Mouse (Mus musculus) frontal cortex, adult 2 months (tissue): ENCODE data around the gene Camk2d. TPM values are rescaled to one million over a fixed set of nuclear protein-coding genes. Genes with fewer than 3 reads are reported as not detected.
A peak's percentile ranks its signal among the peaks of the same experiment; 100 is the strongest.

ENCODE experiments used
- DNase-seq, 2 experiments: peaks; one replicate each; pipeline ENCODE4 v3.0.0; 2022; ENCODE audit warnings: low spot score in 1 of 2; ENCODE audit errors: extremely low spot score in 1 of 2
- polyA plus RNA-seq: library from polyadenylated mRNA; depleted of rRNA; stranded (reverse); fragments of >200 nt; gene quantifications from 2 replicates; pipeline ENCODE4 v1.2.3, GENCODE M21; 2012

The Camk2d gene
- polyA plus RNA-seq, 1 experiment = 142 TPM

DNA sequence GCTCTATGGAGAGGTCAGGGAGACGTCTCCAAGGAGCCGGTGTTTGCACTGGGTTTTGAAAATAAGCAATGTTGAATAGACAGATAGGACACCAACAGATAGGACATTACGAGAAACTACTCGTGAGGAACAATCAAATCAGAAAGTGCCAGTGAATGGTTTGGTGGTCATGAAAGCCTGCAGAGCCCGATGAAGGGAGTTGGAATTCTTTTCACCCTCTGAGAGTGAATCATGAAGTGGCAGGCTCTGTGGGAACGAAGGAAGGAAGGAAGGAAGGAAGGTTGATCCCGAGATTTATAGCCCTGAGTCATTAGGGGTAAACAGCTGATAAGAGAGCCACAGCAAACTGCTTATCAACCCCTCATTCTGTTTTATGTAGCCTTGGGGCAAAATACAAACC, 15.5 kb downstream of the Camk2d start:
- DNase-seq = no peak

DNA sequence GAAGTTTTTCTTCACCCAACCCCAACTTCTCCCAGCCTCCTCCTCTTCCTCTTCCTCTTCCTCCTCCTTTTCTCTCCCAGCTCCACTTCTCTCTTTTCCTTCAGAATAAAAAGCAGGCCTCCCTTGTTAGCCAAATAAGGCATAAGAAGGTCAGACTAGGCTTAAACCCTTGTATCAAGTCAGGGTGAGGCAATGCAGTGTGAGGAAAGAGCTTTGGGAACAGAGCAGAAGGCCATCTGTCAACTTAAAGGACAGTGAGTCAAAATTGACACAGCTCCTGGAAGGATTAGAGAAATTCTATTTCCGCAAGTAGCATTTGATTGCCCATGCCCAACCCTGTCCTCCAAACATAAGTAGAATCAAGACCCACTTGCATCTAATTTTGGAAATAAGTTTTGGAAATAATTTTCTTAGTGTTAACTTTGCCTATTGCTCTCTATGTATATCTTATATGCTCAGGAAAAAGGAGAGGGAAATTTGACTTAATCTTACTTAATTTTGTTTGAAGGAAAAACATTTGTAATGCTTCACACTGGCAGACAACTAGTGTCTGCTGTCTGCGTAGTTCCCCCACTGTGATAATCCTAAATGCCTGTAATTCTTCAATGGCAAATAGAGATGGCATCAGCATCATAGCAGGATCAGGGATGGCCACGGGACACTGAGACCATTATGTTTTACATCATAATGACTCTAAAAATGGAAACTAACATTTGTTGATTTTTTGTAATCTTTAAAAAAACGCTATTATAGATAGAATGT, 16.8 kb downstream of the Camk2d start:
- no peak for DNase-seq

DNA sequence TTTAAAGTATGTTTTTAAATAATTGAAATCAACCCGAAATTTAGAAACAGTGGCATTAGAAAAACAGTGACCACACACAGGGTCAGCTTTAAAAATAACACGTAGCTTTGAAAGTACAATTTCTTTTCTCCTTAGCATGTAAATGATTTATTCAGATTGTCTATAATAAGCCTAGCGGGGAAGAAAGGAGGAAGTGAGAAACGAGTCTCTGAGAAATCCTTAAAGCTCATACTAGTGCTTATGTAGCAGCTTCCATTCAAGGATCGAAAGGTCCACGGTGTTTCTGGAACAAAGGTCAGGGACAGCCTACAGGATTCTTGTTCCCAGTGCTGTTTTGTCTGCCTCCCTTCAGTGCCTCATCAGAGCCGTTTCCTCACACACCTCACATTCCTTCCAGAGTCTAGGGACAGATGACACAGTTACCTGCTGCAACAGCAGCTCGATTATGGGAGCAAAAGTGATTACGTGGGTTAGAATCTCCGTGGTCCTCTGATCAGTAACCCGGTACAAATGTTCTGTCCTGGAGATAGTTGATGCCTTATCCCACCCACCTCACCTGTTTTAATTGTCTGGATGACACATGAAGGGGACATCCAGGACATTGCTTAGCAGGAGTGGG, 17.5 kb downstream of the Camk2d start:
- no peak for DNase-seq

DNA sequence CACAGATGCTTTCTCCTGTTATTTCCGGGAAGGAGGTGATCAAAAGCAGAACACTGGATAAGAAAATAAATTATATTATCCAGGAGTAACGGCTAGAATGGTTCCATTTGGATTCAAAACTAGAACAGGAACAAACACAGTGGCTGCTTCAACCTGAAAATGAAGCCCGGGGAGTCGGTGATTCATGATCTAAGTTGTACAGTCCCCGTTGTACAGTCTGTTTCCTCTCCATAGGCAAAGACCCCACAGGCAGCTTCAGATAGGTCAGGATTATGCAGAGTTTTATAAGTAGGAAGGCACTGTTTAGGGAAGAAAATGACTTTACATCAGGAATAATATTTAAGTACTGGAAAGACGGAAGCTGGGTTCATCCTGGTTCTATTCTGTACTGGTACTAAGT, 19.2 kb downstream of the Camk2d start:
- no peak for DNase-seq

DNA sequence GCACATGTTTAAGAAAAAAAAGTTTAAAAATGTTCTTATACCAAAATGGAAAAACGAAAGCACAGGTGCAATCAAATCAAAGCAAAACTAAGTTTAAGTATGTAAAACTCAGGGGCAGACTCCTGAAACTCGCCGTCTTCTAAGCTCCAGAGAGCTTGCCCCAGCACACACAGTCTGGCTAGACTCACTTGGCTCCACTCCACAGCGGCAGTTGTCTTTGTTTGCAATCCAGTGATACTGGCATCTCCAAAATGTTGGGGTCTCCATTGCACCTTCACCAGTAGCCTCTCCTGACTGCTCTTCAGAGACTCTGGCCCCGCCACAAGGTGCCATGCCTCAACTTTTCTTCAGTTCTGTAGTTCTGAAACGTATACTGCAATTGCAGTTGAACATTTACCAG, 24.1 kb downstream of the Camk2d start:
- no peak for DNase-seq

DNA sequence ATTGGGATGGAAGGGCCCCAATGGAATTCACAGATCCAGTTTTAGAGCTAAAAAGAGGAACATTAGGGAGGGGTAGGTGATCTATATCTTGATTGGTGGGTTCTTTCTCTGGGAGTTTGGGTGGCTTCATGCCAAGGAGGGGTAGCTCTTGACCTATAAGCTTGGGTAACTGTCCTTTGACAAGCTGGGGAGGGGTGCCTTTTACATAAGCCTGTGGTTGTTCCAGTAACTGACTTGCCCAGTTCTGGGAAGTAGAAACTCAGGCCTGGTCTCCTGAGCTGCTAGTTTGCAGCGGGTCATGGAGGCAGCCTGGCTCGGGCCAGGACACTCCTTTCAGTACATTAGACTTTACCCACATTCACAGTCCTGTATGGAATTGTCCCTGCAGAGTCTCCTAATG, 26.4 kb downstream of the Camk2d start:
- no peak for DNase-seq

DNA sequence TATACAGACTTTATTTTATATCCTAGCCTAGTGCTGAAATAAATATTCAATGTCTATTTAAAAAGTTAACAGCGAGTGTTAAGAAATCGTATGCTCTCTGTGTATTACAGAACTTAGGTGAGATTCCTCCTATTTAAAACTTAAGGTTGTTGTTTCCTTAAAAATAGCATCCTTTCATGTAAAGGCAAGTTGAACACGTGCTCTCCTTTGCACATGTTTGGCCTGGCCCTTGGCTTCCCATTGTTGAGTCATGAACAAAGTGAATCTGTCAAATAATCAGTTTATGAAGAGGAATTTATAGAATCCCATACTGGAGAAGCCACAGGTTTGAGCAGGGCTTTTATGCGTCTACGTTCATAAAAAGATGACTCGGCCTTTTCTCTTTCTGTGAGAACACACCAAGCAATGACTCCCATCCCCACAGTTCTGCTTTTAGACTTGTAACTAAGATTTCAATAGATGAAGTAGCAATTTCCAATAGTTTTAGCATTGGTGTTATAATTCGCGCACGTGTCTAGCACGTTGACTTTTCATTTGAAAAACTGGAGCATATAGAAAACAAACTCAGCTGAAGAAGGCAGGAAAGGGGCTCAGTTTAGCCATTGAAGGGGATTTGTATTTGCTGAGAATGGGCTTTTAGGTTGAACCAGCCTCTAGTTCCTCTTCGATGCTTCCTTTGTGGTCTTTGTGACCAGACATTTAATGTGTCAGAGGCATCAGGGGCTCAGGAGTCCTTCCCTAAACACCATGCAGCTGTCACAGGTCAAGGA, 29.1 kb downstream of the Camk2d start:
- no peak for DNase-seq

DNA sequence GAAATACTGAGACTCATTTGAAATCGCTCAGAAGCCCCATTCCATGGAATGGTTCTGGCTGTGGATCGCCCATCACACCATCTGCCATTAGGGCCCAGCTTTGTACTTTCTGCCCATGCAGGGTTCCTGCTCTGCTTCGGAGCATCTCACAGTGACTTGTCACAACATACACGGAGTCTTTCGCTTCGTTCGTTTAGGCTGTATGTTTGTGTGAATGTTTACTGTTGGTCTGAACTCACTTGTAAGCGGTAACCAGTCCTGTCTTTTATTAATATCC, 29.6 kb downstream of the Camk2d start:
- no peak for DNase-seq

DNA sequence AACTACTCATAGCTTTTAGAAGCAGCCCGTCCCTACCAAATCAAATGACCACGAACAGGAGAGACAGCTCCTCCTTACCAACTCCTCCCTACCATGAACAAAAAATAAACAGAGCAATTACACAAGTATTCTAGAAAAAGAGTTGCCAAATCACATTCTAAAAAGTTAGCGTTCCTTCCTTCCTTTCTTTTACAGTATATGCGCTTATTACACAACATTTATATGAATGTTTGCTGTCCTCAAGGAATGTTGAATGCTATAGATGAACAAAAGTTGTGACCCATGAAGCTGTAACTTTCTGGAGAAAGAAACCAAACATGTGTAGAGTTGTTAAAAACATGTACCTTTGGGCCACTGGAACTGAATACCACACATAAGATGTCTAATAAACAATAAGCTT, 31.9 kb downstream of the Camk2d start:
- DNase-seq = no peak

DNA sequence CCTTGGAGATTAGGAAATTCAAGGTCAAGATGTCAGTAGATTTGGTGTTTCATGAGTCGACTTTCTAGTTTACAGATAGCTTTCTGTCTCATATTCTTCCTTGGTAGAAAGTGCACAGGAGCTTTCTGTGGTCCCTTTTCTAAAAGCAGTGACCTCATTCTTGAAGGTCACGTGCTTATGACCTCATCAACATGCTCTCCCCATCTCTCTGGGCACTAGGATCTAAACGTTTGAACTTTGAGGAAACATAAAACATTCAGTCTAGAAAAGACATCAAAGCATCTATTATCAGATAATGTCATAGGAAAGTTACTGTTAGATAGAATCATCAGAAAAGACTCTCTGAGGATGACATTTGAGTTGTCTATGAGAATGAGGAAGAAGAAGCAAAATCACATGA, 32.3 kb downstream of the Camk2d start:
- DNase-seq = no peak

DNA sequence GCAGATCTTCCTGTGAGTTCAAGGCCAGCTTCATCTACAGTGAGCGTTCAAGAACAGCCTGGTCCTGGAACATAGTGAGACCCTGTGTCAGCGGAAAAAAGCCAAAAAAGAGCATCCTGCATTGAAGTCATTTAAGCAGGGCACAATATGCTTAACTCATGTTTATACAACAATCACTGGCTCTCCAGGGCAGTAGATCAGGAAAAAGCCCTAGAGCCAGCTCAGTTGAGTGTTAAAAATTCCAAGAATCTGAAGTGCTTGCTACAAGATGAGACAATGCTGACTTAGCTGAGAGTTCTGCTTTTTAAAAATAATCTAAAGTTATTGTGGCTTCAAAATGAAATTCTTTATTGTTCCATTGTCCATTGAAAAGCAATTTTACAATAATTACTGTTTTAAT, 32.9 kb downstream of the Camk2d start:
- no peak for DNase-seq

DNA sequence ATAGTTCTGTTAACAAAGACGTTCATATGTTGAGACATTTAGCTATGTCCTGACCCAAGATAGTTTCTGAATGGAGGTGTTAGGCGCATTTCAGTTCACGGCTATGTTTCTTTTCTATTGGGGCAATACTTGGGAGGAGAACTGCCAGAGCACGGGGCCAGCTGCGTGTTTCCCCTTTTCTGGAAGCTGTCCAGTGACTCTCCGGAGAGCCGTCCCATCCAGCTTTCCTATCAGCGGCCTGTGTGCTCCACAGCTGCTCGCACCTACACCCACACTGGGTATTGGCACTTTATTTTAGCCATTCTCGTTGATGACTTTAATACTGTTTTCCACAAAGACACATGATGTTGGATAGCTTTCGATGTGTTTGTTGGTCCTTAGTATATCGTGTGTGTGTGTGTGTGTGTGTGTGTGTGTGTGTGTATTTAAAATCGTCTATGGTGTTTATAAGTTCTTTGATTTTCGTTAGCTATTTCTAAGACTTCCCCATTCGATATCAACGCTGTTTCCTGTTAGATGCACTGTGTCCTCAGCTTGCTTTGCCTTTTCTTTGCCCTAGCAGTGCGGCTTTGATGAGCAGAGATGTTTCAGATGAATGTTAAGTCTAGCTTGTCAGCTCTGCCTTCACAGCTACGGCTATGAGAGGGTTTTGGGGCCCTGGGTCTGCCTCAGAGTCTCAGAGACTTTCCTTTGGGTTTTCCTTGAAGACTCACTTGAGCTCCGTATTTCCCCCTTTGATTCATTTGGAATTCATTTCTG, 34.2 kb downstream of the Camk2d start:
- DNase-seq = no peak

DNA sequence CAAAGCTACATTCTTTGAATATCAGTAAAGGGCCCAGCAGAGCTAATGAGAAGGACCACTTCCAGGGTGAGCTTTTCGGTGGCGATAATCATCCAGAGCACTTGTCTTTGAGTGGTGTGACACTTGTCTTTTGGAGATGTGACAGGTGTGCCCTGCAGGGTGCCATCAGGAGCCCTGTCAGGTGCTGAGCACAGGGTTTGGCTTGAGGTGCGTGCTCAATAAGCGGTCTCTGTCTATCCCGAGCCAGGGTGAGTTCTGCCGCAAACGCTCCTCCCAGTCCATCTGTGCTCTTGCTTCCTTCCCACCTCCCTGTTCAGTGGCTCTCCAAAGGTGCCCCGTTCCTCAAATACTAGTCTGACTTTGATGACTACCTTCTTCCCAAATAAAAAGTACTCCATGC, 35.5 kb downstream of the Camk2d start:
- no peak for DNase-seq

DNA sequence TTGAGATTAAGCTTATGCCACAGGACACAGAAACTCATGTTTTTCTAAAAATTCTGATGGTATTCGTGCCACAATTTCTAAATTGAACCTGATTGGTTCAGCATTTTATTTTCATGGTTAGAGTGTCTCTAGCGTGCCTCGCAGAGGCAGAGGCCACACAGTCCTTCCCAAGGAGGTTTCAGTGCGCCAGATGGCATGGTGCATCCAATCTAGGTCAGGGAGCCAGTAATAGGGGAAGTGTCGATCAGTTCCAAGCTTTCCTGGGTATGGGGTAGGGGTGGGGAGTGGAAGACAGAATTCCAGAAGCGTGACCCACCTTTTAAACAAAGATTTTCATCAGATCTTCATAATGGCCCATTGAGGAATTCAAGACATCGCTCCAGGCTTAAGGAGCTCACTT, 36.5 kb downstream of the Camk2d start:
- no peak for DNase-seq

DNA sequence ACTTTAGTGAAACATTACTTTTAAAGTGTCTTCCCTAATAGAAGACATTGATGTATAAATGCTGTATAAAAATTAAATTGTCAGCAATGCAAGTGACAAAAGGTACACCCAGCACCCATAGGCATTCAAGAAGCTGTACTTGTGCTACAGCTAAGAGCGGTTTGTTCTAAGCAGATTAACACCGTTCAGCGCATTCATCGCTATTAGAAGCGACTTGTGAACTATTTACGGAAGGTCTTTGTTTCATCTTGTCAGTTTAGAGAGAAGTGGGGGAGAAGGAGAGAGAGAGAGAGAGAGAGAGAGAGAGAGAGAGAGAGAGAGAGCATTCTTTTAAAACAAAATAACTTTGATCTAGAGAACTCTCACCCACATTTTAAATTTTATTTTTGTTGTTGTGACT, 38.1 kb downstream of the Camk2d start:
- DNase-seq = no peak

DNA sequence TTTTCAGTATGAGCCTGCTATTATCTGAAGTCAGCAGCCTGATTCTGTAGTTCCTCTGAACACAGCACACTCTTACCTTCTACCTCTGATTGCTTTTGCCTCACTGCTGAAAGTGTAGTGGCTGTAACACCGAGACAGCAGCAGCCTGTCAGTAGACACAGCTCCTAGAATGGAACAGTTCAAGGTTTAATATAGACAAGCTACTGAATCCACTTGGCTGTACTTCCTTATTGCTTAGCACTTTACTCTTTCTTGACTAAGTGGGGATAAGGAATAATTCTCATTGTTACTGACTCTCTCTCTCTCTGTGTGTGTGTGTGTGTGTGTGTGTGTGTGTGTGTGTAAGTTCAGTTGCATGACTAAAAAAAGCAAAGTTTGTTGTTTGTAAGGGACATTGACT, 42.2 kb downstream of the Camk2d start:
- no peak for DNase-seq

DNA sequence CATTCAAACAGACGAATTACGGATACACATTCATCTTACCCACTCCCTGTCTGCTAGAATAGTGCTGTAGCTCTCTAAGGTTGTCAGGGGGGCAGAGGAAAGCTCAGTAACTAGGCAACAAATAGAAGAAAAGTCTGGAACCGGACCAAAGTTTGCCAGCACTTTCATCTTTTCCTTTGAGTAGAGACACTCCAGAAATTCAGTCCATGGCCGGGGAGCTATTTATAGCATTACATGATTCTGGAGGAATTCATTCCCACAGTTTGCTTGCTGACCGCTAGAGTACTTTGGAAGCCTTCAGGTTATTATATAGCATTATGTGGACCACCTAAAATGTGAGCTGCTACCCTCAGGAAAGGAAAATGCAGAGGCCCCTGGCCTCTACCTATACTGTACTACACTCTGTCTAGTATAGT, 43.0 kb downstream of the Camk2d start:
- peak; percentile 21 to 47 for DNase-seq

DNA sequence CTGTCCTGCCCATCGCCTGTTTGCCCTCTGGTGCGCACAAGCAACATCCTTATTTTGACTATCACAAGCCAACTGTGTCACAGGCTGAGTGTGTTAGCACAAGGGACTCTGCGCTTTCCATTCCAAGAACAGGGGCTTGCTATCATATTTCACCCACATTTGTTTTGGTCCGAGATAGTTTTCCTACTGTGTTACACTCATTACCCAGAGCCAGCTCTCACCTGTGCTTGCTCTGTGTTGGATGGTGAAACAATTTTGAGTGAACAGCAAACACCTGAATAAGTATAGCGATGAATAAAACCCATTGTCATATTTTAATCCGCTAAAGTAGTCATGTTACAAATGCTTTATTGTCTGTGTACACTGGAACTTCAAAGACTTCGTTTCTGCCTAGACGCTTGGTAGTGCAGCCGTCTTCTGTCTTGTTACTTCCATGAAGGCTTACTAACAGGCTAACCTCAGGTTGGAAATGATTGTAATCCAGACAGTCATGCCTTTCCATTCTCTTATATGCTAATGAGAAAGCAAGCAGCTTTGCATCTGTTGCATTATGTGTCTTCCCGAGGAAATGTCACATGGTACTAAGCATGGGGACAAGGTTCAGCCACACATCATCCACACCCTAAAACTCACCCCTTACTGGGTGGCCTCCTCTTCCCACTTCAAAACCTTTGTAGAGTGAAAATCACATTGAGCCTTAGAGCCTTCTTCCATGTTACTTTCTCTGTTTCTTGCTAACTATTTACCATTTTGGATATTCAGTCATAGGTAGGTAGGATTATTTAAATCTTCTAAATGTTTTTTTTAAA, 44.5 kb downstream of the Camk2d start:
- no peak for DNase-seq

DNA sequence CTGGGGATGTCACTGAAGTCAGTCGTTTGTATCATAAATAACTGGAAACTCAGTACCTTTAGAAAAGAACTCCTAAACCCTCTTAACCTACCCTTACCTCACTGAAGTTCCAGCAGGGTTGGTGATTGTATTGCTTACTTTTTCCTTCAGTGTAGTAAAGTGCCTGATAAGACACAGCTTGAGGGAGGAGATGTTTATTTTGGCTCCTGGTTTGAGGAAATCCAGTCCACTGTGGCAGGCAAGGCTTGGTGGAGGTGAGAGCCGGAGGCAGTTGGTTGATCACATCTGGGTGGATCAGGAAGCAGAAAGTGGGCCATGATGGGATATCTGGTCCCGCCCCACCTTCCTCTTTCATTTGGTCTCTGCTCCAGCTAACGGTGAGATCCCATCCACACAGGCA, 45.3 kb downstream of the Camk2d start:
- DNase-seq = no peak
